Mouse (Mus musculus): ENCODE data around the gene Nap1l4.

Gene Nap1l4

DNA sequence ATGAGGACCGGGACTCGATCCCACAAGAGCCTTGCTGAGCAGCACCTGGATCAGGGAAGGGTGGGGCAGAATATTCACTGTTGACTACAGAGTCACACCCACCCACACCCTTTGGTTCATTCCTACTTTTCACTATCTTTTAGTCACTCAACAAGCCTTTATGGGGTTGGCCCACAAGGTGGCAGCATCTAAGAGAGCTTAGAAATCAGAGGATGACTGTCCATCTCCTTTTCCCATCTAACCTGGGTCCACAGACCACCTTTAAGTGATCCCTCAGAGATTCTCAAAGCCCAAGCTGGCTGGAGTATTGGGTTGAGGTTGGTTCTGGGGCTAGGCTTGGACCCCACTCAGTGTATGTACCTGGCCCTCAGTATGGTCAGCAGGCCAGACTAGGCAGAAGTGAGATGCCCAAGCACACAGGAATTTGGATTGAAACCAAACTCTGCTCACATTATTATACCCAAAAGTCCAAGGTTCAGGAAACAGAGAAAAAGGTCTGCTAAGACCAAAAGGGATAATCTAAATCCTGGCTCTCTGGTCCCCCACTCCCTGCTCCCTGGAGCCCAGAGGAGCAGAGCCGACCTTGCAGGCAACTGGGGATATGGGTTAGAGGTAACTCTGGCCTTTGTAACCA, 72.1 kb downstream of the Nap1l4 start:
- DNase-seq (ENCODE audit: low read depth, low spot score) = no peak

DNA sequence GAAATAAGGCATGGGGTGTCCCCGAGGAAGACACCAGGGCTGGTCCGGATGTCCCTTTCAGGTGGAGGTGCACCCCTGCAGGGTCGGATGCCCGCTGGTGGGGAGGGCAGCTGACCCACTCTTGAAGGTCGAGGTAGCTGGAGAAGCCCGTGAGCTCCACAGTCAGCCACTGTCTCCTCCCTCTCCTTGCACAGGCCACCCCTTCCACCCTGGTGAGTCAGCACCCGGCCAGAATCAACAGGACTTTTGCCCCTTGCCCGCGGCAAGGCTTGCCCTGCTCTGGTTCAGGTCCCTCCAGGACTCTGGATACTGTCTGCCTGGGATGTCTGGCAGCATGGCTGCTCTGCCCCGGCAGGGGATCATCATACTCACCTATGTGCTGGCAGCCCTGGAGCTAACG, 73.0 kb downstream of the Nap1l4 start:
- DNase-seq (ENCODE audit: low read depth, low spot score) = no peak

DNA sequence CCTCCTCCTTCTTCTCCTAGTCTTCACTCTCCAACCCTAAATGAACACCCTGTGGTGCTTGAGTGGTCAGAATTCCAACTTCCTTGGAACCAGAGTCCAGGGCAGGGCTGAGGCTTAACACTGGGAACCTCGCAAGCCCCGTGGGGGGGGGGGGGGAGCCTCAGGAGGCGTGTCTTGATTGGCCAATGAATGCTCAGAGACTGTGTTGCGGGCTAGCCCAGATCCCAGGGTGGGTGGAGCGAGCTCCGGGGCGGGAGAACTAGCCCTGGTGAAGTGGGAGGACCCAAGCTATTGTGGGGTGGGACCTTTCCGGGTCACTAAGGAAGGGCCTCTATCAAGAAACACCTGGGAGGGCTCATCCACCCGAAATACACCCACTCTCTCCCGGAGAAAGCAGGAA, 74.1 kb downstream of the Nap1l4 start:
- DNase-seq (ENCODE audit: low read depth, low spot score) = no peak

DNA sequence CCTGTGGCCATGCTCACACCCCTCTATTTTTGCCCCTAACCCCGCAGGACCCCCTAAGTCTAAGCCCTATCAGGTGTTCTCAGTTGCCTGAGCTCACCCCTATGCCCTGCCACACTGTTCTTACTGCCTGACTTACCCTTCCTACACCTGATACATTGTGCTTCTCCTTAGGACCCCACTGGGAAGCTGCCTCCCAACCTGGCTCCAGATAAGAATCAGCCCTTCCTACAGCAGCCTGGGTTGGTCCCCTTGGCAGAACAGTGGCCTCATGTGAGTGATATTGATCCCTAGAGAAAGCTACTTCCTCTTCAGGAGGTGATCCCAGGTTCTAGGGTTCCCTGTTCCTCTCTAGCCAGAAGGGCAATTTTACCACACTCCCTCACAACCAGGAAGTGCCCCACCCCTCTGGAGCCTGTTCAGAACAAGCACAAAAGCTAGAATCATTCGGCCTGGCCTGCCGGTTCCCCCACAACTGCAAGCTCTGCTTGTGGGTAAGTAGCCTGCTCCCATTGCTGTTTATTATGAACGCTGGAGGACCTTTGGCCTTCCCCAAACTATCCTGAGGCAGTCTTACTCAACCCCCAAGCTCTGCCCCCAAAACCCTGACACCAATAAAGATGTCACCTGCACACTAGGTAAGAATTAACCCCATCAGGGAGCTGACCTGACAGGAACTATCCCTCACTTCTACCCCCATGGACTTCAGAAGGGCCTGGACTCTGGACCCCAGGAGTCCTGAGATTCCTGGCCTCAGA, 75.4 kb downstream of the Nap1l4 start, which contains the start of gene Slc22a18:
Slc22a18 (plus strand) TSS at position 390 of the 755 bp plus-strand sequence.
- DNase-seq (ENCODE audit: low read depth, low spot score) = no peak

- DNase-seq (ENCODE audit: low read depth, low spot score) = no peak
Measured at GRCm38 (mm10) chr7:143469946-143470345, 79.0 kb downstream of the Nap1l4 start.

DNA sequence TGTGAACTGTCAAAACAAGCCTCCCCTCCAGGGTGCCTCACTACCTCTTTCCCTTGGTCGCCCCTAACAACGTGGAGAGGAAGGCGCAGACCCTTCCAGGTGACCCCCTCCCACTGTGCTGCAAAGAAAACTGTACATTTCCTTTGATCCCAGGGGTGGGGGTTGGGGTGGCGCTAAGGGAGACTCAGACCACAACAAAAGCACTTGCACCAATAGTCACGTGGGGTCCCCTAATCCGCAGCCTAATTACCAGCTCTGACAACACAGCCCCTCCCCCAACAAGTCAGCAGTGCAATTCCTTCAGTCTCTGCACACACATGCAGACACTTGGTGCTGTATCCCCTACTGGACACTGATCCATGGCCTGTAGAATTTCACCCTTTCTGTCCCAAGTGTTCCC, 81.2 kb downstream of the Nap1l4 start:
- no peak for DNase-seq (ENCODE audit: low read depth, low spot score)

DNA sequence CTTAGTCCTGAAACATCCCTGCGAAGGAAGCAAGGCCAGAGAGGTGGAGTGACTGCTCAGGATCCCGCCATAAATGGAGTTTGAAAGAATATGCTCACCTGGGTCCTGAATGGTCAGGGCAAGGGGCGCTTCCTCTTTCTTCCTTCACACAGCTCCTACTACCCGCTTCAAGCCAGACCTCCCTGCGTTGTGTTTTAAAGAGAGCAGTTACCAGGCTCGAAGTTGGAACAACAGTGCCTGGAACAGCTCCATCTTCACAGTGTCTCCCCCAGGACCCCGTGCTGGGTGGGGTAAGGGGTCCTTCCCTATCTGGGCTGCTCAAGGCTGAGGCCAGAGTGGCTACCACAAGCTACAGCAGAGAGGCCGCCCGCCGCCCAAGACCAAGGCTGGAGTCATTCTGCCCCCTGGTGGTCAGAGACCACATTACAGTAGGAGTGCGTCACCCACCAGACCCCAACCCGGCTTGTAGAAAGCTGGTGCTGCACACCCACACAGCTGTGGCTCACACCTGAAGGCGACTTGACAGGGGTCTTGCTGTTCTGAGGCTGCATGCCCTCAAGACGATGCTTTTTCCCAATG, 82.7 kb downstream of the Nap1l4 start:
- DNase-seq (ENCODE audit: low read depth, low spot score) = peak; percentile 71

DNA sequence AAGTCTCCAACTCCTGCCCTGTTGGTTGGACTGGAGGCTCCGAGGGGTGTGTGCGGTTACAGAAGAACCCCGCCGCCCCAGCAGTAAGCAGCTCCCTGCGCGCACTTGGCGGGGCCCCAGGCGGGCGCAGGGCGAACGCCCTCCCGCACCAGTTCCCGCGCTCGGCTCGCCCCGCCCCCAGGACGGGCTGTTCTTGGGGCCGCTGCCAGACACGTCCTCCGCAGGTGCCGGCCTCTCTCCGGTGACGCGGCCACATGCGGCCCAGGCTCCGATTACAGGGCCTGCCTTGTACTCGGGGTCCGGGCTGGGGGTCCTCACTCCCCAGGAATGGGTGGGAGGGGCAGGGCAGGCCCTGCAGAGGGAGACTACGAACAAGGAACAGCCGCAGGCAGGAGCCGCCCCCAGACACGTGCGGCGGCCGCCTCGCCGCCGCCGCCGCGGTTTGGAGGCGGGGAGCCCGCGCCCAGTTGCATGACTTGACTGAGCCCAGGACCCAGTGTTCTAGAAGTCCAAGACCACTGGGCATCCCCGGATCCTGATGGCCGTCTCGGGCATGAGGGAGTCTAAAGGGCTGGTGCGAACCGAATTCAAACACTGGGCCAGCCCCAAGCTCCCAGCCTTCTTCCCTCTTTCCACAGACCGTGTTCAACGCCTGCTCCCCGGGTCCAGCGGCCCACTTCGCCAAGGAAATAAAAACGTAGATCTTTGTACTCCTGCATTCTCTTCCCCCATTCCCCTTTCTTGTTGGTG, 83.9 kb downstream of the Nap1l4 start:
- DNase-seq (ENCODE audit: low read depth, low spot score) = peak; percentile 69

- DNase-seq (ENCODE audit: low read depth, low spot score) = peak; percentile 75
Measured at GRCm38 (mm10) chr7:143463865-143464415, 85.0 kb downstream of the Nap1l4 start.
